Mouse (Mus musculus): ENCODE measurements around the gene Sema5b.

- TF ChIP-seq HCFC1 (IDR thresholded peaks at IDR 0.05; ENCODE audit: borderline replicate concordance, insufficient read depth, low read length), result no peak
- TF ChIP-seq CHD2 (IDR thresholded peaks at IDR 0.05; ENCODE audit: low read depth, low read length), result no peak
- TF ChIP-seq ZNF384 (IDR thresholded peaks at IDR 0.05; ENCODE audit: low read depth, low read length), result no peak
- TF ChIP-seq ZC3H11A (IDR thresholded peaks at IDR 0.05; ENCODE audit: borderline replicate concordance, low read depth, low read length), result no peak
Measured at GRCm38 (mm10) chr16:35652206-35652605, 111.3 kb downstream of the Sema5b start.

Measured in ES-E14 (cell line).